Mouse (Mus musculus): Measurements from ENCODE around the gene Pgm2l1.

GRCm38 (mm10) chr7:100301390-100301789 is 74.2 kb downstream of the Pgm2l1 start:
- TF ChIP-seq POLR2A (IDR thresholded peaks at IDR 0.05; ENCODE audit: borderline replicate concordance, insufficient read depth, low read length) (no peak), CTCF (IDR thresholded peaks at IDR 0.05; ENCODE audit: borderline replicate concordance, insufficient read depth, low read depth, low read length) (no peak)
